Mouse (Mus musculus) neural tube, embryonic 11.5 days (tissue): ENCODE measurements around the gene Cdc42ep1. TPM values are rescaled to one million over a fixed set of nuclear protein-coding genes. Genes with fewer than 3 reads are reported as not detected.

Source experiments
- microRNA-seq: library from miRNA; unstranded; fragments of <30 nt; microRNA quantifications from one replicate; pipeline ENCODE4, GENCODE M21; 2016
- polyA plus RNA-seq: library from polyadenylated mRNA; unstranded; fragments of >200 nt; fragmentation: Nextera tagmentation; extraction: Ambion mirVana; gene quantifications from 2 replicates; pipeline ENCODE4 v1.2.1, GENCODE M21; 2014

Cdc42ep1 gene
- polyA plus RNA-seq, 1 experiment from 2014 or later = 14.0 TPM

Small RNA genes within 50 kb of the gene (microRNA-seq; reads per million reads assigned to microRNA genes)
- not detected for gene Mir6955

Other genes starting within 250 kb of the Cdc42ep1 start
- gene Cyth4, start 245.6 kb upstream of the Cdc42ep1 start, polyA plus RNA-seq = 1.6 and 2.4 TPM in 2 replicates
- gene Elfn2, start 123.9 kb upstream of the Cdc42ep1 start, polyA plus RNA-seq = 0.15 and 0.73 TPM in 2 replicates
- gene Mfng, start 69.1 kb upstream of the Cdc42ep1 start, polyA plus RNA-seq = 34.1 and 34.9 TPM in 2 replicates
- gene Card10, start 39.6 kb upstream of the Cdc42ep1 start, polyA plus RNA-seq = 3.3 and 3.7 TPM in 2 replicates
- gene Lgals2, start 12.9 kb downstream of the Cdc42ep1 start, polyA plus RNA-seq = not detected in 2 replicates
- gene Gga1, start 34.6 kb downstream of the Cdc42ep1 start, polyA plus RNA-seq = 36.4 and 37.0 TPM in 2 replicates
- 0.27 TPM in 1 of 2 replicates, not detected in the other for gene Gm49510, start 57.0 kb downstream of the Cdc42ep1 start, polyA plus RNA-seq
- 14.4 and 15.3 TPM in 2 replicates for gene Sh3bp1, start 57.1 kb downstream of the Cdc42ep1 start, polyA plus RNA-seq
- 34.9 and 36.0 TPM in 2 replicates for gene Pdxp, start 71.3 kb downstream of the Cdc42ep1 start, polyA plus RNA-seq
- 263 and 311 TPM in 2 replicates for gene Lgals1, start 84.1 kb downstream of the Cdc42ep1 start, polyA plus RNA-seq
- gene Nol12, start 92.3 kb downstream of the Cdc42ep1 start, polyA plus RNA-seq = 55.9 and 58.8 TPM in 2 replicates
- gene Triobp, start 105.1 kb downstream of the Cdc42ep1 start, polyA plus RNA-seq = 42.4 and 46.4 TPM in 2 replicates
- gene H1f0, start 185.8 kb downstream of the Cdc42ep1 start, polyA plus RNA-seq = 289 and 340 TPM in 2 replicates
- gene Galr3, start 199.3 kb downstream of the Cdc42ep1 start, polyA plus RNA-seq = not detected in 2 replicates
- 59.5 and 65.6 TPM in 2 replicates for gene Ankrd54, start 220.3 kb downstream of the Cdc42ep1 start, polyA plus RNA-seq
- gene Eif3l, start 232.6 kb downstream of the Cdc42ep1 start, polyA plus RNA-seq = 250 and 259 TPM in 2 replicates